Mouse (Mus musculus): Measurements from ENCODE around the gene Pls3.

- TF ChIP-seq CTCF (IDR thresholded peaks at IDR 0.05; ENCODE audit: low read depth, low read length) (no peak), POLR2A (IDR thresholded peaks at IDR 0.05; ENCODE audit: borderline replicate concordance, low read depth, low read length) (no peak)
Measured at GRCm38 (mm10) chrX:75777461-75777860, 97.5 kb downstream of the Pls3 start.
